Mouse (Mus musculus): ENCODE measurements around the gene Smarce1. TPM values are rescaled to one million over a fixed set of nuclear protein-coding genes. Genes with fewer than 3 reads are reported as not detected.
A peak's percentile ranks its signal among the peaks of the same experiment; 100 is the strongest.

Smarce1 gene
- total RNA-seq, 2 experiments from 2014 or later: 55.8 to 62.3 TPM

- no peak overlapping the region for H3K4me3 ChIP-seq
- TF ChIP-seq CTCF (conservative IDR thresholded peaks at IDR 0.05): peak; percentile 56
- DNase-seq (ENCODE audit: low spot score in 2 of 2): no peak
- H3K27ac ChIP-seq: no peak overlapping the region
These were observed 13.4 kb downstream of the Smarce1 start for GRCm38 (mm10) chr11:99217248-99217986.

GRCm38 (mm10) chr11:99216181-99216580 is 14.6 kb downstream of the Smarce1 start:
- Histone ChIP-seq H3K27ac (0 out of 2 replicates have a peak overlapping the region, but pooled peaks have one; percentile 11), H3K4me3 (no peak overlapping the region)
- no peak for TF ChIP-seq CTCF (conservative IDR thresholded peaks at IDR 0.05)
- DNase-seq (ENCODE audit: low spot score in 2 of 2): no peak

- DNase-seq (ENCODE audit: low spot score in 2 of 2): no peak
These were observed 18.1 kb downstream of the Smarce1 start for GRCm38 (mm10) chr11:99212693-99213092.

GRCm38 (mm10) chr11:99211964-99212363 is 18.9 kb downstream of the Smarce1 start:
- DNase-seq (ENCODE audit: low spot score in 2 of 2): no peak
- no peak for TF ChIP-seq CTCF (conservative IDR thresholded peaks at IDR 0.05)
- H3K27ac ChIP-seq: no peak overlapping the region
- no peak overlapping the region for H3K4me3 ChIP-seq

More at GRCm38 (mm10) chr11:99212693-99213092, 18.1 kb downstream of the Smarce1 start:
- Histone ChIP-seq H3K4me3 (no peak overlapping the region), H3K27ac (no peak overlapping the region)
- TF ChIP-seq CTCF (conservative IDR thresholded peaks at IDR 0.05): no peak

GRCm38 (mm10) chr11:99208105-99208669 is 22.6 kb downstream of the Smarce1 start:
- Histone ChIP-seq H3K4me3 (no peak overlapping the region), H3K27ac (no peak overlapping the region)
- DNase-seq (ENCODE audit: low spot score in 2 of 2): no peak
- TF ChIP-seq CTCF (conservative IDR thresholded peaks at IDR 0.05): no peak

GRCm38 (mm10) chr11:99207449-99207848 is 23.4 kb downstream of the Smarce1 start:
- no peak for DNase-seq (ENCODE audit: low spot score in 2 of 2)
- no peak for TF ChIP-seq CTCF (conservative IDR thresholded peaks at IDR 0.05)
- H3K27ac ChIP-seq: no peak overlapping the region
- no peak overlapping the region for H3K4me3 ChIP-seq

- DNase-seq (ENCODE audit: low spot score in 2 of 2): no peak
- H3K4me3 ChIP-seq: no peak overlapping the region
- H3K27ac ChIP-seq: no peak overlapping the region
- TF ChIP-seq CTCF (conservative IDR thresholded peaks at IDR 0.05): peak; percentile 85
These were observed 23.9 kb downstream of the Smarce1 start for GRCm38 (mm10) chr11:99206954-99207353.

- Histone ChIP-seq H3K27ac (no peak overlapping the region), H3K4me3 (no peak overlapping the region)
- DNase-seq (ENCODE audit: low spot score in 2 of 2): peak in 1 of 2 experiments; percentile 50
- TF ChIP-seq CTCF (conservative IDR thresholded peaks at IDR 0.05): peak; percentile 95
These were observed 41.6 kb downstream of the Smarce1 start for GRCm38 (mm10) chr11:99189154-99189582.

- H3K4me3 ChIP-seq: no peak overlapping the region
- no peak overlapping the region for H3K27ac ChIP-seq
- TF ChIP-seq CTCF (conservative IDR thresholded peaks at IDR 0.05): no peak
- no peak for DNase-seq (ENCODE audit: low spot score in 2 of 2)
These were observed 43.5 kb downstream of the Smarce1 start for GRCm38 (mm10) chr11:99187348-99187747.

- no peak for DNase-seq (ENCODE audit: low spot score in 2 of 2)
- Histone ChIP-seq H3K4me3 (no peak overlapping the region), H3K27ac (no peak overlapping the region)
- TF ChIP-seq CTCF (conservative IDR thresholded peaks at IDR 0.05): peak; percentile 40
These were observed 44.0 kb downstream of the Smarce1 start for GRCm38 (mm10) chr11:99186836-99187235.

- H3K4me3 ChIP-seq: no peak overlapping the region
- no peak overlapping the region for H3K27ac ChIP-seq
- no peak for DNase-seq (ENCODE audit: low spot score in 2 of 2)
- no peak for TF ChIP-seq CTCF (conservative IDR thresholded peaks at IDR 0.05)
These were observed 48.2 kb downstream of the Smarce1 start for GRCm38 (mm10) chr11:99182575-99182974.

- Histone ChIP-seq H3K4me3 (no peak overlapping the region), H3K27ac (no peak overlapping the region)
- TF ChIP-seq CTCF (conservative IDR thresholded peaks at IDR 0.05): no peak
- DNase-seq (ENCODE audit: low spot score in 2 of 2): no peak
These were observed 50.7 kb downstream of the Smarce1 start for GRCm38 (mm10) chr11:99180071-99180470.

- no peak for TF ChIP-seq CTCF (conservative IDR thresholded peaks at IDR 0.05)
- no peak for DNase-seq (ENCODE audit: low spot score in 2 of 2)
- no peak overlapping the region for H3K4me3 ChIP-seq
- no peak overlapping the region for H3K27ac ChIP-seq
These were observed 53.0 kb downstream of the Smarce1 start for GRCm38 (mm10) chr11:99177925-99178198.
